Mouse (Mus musculus): ENCODE data around the gene Pam.

The Pam gene

DNA sequence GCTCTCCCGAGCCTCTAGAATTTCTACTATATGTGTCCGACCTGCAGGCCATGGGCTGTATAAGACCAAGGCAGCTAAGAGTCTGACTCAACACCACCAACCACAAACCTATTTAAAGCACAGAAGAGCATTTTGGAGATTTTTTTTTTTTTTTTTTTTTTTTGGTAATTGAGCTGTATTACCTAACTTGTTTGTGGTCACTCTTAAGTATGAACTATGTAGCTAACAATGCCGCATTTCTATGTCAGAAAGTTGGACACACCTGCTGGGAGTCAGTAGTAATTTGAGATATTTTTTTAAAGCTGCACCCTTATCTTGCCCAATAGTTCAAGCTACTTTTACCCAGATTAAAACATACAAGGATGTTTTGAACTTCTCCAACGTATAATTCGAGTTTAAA, 66.4 kb downstream of the Pam start:
- DNase-seq, result no peak

DNA sequence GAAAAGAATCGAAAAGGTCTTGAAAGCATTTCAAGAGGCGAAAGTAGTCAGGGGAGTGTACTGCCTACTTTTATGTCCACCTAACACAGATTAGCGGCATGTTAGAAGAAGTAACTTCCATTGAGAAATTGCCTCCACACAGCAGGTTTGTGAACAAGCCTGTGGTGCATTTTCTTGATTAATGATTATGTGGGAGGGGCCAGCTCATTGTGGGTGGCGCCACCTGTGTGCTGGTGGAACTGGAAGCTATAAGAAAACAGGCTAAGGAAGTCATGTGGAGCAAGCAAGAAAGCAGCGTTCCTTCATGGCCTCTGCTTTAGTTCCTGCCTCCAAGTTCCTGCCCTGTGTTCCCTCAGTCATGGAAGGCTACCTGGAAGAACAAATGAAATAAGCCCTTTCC, 67.0 kb downstream of the Pam start:
- DNase-seq, result no peak

DNA sequence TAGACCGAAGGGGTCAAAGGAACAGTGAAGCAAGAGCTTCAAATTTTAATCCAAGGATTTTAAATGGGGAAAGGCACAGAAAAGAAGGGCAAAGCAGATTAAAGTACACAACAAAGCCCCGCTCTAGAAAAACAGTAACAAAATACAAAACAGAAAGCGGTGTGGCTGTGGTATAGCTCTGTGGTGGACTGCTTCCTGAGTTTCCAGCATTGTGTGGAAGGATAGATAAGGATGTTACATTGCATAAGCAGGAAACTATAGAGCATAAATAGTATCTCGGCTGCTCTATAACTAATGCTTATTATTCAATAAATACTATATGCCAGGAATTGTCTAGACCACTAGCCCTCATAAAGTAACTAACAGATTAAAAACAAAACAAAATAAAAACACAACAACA, 67.5 kb downstream of the Pam start:
- no peak for DNase-seq

DNA sequence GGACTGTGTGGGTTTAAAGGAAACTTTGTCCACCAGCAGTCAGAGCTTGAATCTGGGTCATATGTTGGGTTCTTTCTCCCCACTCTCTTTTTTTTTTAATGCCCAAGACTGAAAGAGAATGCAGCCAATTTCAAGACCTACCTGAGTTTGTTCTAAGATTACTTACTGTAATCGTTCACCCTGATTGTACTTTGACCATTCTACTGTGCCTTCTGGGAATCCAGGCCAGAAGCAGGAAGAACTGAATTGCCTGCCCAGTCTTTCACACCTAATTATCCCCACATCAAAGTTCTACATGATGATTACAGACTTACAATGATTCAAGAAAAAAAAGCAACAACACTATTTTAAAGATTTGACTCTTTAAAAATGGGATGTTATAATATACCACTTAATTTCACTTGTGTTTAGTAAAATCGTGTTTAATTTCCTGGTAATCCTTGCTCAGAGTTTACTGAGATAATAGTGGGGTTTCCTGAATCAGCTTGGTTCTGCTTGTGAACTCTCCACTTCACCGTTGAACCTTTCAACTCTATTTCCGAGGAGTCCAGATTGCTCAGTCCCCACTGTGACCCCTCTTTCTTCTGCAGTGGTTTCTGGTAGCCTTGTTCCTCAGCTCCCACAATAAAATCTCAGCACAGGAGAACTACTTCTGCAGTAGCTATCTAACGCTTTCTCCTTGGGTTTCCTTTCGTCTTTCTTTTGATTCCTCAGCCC, 69.4 kb downstream of the Pam start:
- no peak for DNase-seq

DNA sequence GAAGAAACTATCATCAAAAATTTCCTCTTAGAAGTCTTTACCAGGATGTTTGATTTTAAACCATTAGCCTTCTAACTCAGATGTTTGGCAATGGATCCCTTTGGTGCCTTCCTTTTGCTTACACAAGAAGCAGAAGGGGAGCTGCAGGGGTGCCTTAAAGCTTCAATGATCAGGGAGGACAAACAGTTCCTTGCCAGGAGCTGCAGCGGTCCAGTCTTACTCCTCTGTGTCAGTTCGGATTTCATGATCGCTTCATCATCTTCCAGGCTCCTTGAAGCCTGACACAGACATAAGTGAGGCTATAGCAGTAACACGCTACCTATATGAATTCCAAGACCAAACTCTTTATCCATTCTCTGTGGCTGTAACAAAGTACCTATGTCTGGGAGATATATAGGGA, 71.6 kb downstream of the Pam start:
- DNase-seq, result no peak

DNA sequence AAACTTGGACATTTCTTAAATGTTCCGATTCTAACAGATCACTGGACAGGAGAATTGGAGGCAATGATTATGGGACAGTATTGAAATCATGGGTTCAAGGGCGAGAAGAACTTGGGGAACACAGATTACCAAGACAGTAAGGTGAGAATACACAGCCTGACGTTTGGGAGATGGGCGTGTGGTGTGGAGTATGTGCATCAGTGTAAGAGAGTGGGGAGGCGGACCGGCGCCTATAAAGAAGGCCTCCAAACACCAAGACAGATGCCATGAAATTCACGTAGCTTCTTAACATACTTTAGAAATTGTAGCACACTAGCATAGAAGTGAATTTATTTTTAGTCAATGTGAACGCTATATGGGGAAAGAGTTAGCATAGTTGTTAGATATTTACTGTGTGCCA, 76.5 kb downstream of the Pam start:
- DNase-seq, result no peak

DNA sequence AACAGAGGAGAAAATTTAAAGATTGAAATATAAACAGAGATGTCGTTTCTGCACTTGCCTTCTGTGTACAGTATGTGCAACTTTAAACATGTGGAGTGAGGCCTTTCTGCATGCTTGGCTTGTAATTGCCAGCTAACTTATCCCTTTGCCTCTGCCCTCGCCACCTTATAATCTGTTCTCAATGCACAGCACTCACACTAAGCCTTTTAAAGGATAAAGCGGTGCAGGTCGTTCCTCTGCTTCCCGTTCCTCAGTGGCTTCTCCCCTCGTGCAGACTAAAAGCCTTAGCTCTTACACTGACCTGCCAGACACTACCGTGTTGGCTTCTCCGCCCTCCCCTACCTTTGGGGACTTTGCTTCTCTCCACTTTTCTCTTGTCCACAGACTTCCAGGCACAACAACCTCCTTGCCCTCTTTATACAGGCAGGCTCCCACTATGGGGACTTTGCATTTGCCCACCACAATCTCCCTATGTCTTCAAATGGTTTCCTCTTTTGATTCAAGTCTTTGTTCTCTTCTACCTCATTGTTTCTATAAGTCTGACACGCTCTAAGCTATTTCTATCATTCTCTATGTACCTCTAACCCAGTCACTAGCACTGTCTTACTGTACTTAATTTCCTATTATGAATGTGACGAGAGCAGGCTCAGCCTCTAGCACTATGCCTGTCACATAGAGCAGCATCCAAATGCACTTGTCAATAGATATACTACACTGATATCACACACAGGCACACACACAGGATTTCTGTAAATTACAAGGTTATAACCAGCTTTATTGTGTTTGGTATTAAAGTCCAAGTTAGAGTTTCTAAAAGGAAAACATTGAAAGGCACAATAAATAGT, 79.2 kb downstream of the Pam start:
- no peak for DNase-seq

DNA sequence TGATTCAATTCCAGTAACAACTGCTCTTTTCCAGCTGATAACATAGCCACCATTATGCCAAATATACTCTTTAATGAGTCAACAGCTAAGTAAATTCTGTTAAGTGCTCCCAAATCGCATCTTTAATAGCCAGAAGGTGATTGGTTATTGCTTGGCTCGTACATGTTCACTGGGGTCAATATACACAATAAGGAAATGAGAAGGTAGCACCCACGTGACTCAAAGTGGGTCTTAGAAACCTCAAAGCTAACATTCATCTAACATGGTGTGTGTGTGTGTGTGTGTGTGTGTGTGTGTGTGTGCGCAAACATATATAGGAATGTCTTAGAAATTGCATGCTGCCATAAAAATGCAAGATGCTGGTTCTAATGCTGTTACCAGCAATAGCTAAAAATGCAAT, 79.9 kb downstream of the Pam start:
- DNase-seq, result no peak

DNA sequence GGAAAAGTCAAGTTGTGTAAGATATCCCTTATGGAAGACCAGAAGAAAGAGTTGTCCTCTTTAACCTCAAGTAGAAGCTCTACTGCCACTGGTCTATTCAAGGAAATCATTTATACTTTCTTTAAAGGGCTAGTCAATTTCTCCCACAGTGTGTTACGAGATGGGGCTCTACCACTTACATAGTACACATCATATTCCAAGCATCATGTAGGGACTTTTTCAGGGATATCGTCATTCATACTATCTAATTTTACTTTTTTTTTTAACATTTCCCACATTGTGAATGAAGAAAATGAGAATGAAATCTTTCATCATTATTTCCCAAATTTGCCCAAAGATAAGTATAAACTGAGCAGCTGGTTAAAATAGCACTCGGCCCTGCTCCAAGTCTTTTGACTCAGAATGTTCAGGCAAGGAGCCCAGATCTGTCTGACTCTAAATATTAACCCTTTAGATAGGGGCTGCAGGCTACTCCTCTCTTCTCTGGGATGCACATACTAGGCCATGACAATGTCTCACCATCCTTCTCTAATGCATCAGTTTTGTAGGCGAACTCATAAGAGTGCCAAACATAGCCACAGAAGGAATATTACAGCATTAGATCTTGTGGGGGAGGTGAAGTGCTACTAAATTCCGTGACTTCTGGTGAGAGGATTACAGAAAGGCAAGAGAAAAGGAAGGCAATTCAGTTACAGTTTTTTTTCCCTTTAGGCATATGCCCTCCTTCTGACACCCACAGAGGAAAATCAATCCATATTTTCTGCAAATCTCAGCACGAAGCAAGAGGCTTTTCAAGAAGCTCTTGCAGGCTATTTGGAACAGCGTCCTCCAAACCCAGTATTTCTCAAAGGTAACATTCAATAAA, 92.7 kb downstream of the Pam start:
- peak; percentile 49 for DNase-seq

DNA sequence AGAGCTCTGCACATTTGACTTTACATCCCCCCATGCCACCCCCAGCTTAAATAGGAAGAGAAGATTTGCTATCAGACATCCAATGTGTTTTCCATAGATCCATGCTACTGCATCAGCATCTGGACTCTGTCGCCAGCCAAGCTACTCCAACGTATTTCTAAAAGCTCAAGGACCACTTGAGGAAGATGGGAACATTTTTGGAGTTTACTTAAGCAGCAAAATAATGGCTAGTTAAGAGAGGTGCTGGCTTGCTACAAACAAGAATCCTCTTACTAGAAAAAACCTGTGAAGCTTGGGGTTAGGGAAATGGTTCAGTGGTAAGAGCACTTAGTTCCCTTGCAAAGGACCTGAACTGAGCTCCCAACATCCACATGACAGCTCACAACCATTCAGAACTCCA, 96.0 kb downstream of the Pam start:
- peak; percentile 24 for DNase-seq

DNA sequence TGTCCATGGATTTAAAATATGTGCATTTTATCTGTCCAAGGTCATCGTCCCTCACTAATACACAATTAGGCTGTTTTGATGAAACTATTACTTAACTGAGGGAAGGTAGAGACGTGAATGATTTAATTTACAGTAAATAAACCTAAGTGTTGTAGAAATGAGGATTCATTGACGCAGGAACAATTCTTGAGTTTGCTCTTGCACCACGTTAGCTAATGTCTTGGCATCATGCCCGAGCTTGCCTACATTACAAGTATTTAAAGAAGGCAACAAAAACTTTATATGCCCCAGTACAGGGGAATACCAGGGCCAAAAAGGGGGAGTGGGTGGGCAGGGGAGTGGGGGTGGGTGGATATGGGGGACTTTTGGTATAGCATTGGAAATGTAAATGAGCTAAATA, 96.5 kb downstream of the Pam start:
- peak; percentile 84 for DNase-seq

DNA sequence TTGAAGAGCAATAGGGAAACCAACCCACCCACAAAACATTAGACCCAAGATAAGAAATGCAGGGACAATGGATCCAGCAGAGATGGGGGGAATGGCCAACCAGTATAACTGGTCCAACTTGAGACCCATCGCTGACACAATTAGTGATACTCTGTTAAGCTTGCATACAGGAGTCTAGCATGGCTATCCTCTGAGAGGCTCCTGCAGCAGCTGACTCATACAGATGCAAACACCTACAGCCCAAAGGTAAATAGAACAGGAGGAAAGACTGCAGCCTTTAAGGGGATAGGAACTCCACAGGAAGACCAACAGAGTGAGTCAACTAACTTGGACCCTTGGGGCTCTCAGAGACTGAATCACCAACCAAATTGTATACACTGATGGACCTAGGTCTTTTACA, 98.4 kb downstream of the Pam start:
- no peak for DNase-seq

DNA sequence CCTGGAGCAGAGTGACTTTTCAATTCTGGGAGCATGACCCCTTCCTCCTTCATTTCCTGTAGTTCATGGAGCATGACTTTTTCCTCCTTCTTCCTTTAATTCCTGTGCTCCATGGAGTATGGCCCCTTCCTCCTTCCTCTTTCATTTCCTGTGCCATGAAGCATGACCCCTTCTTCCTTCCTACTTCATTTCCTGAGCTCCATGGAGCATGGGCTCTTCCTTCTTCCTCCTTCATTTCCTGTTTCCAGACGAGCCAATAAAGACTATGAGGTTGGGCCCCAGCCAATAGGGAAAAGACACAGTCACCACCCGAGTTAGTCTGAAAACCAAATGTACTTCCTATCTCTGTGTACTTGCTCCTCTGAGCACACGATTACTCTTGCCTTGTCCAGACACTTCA, 103.5 kb downstream of the Pam start:
- no peak for DNase-seq

DNA sequence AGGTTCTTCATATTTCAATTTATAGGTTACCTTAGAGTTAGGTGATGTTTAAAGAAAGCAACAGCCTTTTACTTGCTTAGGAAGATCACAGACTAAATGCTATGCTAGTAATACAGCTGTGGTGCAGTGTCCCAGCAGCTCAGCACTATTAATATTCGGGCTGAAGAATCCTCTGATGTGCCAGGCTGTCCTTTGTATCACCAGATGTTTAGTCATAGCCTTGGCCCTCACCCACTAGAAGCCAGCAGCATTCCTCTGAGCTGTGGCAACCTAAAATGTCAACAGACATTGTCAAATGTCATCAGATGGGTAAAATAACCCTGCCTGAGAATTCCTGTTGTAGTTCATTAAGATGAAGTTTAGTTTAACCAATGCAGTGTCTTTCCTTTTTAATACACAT, 112.3 kb downstream of the Pam start:
- no peak for DNase-seq

DNA sequence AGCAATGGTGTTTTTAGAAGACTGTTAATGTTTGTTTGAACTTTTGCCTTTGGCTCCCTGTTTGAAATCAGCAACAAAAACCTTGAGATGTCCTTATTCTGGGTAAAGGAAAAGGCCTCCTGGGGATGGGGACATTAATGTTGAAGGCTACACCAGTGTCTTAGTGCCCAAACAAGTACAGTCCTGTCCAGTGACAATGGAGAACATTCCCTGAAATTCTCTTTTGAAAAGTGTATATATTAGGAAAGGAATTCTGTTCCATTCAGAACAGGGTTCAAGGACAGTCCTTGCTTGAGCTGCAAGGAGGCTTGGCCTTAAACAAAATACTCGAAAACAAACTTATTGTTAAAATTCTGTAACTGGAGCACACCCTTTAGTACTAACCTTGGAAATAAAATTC, 116.0 kb downstream of the Pam start:
- DNase-seq, result no peak

DNA sequence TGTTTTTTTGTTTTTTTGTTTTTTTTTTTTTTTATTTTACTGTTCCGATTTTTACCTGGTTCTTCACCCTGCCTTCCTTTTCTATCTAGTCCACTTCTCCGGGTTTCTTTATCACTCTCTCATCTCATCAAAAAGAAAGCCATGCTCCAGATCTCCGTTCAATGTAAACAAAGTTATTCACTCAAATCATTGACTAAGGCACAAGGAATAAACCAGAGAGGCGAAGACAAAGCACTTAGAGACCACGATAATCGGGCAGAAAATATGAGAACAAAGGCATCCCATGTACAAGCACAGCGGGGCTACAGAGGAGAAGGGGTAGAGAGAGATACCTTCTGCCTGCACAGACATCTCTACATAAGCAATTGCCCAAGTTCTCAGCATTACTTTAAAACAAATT, 117.9 kb downstream of the Pam start:
- DNase-seq, result no peak

DNA sequence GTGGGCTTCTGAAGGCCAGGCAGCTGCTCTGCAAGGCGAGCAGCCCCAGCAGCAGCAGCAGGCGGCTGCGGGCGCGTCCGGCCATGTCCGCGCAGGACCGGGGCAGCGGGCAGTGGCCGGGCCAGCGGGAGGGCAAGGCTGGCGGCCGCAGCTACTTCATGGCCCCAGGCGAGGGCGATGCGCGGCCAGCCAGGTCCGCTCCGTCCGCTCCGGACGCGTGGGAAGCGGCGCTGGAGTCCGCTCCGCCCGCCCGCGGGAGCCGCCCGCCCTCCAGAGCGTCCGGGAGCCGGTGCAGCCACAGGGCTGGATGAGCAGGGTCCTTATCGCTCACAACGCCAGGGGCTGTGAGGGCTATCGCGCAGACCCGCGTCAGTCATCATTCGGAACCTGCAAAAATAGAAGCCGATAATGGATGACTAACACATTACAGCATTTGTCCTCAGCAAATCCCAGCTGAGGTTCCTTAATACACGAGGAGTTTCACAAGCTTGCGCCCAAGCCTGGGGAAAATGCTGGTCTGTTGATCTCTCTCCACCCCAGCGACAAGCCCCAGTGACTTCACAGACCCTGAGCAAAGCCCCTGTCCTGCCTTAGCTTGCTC, 118.5 kb downstream of the Pam start:
- DNase-seq, result peak; percentile 77

DNA sequence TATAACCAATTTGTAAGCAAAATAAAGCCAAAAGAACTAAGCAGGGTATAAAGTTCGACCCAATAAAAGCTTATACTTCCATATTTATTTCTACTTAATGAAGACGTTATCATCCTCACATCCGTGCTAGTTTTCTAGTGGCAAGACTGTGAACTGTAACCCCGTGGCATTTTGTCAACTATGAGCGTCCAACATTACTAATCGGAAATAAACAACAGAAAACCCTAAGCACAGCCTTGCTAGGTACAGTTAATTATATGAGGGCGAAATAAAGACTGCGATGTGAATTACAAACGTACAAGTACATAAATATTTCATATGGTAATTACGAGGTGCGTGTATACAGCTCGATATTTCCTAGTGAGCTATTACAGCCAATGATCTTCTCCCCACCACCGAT, 119.4 kb downstream of the Pam start:
- peak; percentile 47 for DNase-seq

DNA sequence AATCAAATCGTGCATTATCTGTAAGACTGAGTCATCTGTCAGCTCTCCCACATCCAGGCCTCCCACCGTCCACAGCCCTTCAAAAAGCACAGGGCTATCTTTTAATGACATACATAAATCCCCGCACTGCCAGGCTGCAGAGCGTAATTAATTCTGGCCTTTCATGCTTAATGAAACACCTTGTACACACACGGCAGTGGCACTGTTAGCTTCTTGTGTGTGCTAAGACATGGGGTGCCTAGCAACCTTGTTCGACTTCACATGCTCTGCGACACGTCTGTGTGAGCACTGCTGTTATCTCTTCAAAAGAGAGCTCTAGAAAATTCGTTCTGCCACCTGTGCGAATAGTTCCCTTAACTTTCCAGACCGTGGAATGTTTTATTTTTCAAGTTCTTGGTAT, 120.5 kb downstream of the Pam start:
- DNase-seq, result no peak

DNA sequence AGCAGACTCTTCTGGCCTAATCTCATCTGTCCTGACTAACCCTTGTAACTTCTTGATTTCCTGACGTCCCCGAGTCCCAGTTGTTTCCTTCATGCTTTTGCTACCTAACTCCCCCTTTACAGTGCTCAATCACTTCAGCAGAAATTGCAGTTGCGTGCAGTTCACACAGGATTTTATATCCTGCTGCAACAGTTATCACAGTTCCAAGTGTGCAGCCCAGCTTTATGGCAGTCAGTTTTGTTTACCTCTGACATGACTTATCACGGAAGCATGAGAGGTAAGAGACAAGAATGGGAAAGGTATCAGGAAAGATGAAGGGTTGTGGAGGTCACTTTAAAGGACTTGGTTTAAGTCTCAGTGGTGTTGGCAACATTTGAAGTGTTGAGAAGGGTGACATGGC, 125.7 kb downstream of the Pam start:
- DNase-seq, result no peak

DNA sequence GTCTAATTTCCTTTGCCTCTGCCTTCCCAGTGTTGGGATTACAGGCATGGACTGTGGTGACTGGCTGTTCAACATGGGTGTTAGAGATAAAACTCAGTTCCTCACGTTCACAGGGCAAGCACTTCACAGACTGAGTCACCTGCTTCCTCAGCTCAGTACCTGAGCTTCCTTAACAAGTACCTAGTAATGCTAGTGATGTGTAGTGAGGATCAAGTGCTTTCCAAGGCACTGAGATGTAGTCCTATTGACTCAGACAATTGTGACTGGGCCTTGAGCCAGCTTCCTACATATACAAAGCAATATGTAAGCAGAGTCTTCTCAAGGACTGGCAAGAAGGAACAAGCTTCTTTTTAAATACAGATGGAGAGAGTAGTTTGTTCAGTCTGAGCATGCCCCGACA, 131.7 kb downstream of the Pam start:
- peak; percentile 42 for DNase-seq

DNA sequence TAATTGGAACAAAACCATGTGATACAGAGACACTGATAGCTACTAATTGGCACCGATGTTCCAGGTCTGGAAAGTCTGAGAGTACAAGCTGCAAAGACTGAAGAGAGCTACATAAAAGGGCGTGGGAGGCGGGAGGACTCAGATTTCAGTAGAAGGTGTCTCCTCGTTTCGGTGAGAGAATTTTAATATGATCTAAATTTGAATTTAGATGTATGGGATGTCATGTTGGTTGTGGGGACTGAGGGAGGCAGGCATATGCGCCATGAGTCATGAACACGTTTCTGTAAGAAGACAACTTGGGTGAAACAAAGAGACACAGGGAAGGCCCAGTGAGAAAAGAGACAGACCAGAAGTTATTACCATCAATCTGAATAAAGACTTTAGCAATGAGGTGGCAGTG, 133.3 kb downstream of the Pam start:
- DNase-seq, result no peak

DNA sequence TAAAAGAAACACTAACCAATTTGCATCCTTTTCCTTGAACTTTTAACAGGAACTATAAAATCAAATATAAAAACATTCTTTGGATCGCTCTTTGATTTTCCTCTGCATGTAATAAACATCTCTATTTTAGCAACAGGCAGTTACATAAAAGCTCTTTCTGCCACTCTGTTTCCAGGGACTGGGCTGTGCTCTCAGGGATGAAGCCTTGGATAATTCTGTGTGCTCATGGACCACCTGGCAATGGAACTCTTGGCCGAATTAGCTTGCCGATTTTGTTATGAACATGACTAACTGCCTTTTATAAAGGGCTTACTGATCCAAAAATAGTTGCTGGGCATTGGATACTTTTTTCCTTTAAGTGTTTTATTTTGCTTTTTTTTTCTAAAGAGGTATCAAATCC, 134.8 kb downstream of the Pam start:
- DNase-seq, result no peak
